Mouse (Mus musculus) liver, embryonic 11.5 days (tissue): Measurements from ENCODE around the gene Igf1. TPM values are rescaled to one million over a fixed set of nuclear protein-coding genes. Genes with fewer than 3 reads are reported as not detected.

Experiments
- ATAC-seq: fragments of 200-750 bp; cut with Nextera tagmentation; replicated peaks from 2 replicates; pipeline ENCODE4 v1.8.0; 2017; ENCODE audit warnings: moderate number of reproducible peaks, mild to moderate bottlenecking, moderate TSS enrichment, moderate library complexity; ENCODE audit not compliant: low FRiP score
- DNase-seq: peaks from one replicate; pipeline ENCODE4 v3.0.0-alpha.2; 2017; ENCODE audit warnings: low spot score
- H3K27ac ChIP-seq: fragments of 300-500 bp; sonication (generic); 2 replicates; pipeline ENCODE4 v1.5.1; 2014; ENCODE audit warnings: mild to moderate bottlenecking, low read depth, low read length, control low read depth
- H3K27me3 ChIP-seq: fragments of 300-500 bp; sonication (generic); replicated peaks from 2 replicates; pipeline ENCODE4 v1.6.1; 2014; ENCODE audit warnings: low read length, mixed read lengths; ENCODE audit not compliant: control insufficient read depth, insufficient read depth
- H3K36me3 ChIP-seq: fragments of 300-500 bp; sonication (generic); 2 replicates; pipeline ENCODE4 v1.6.1; 2014; ENCODE audit warnings: mild to moderate bottlenecking, low read length, moderate library complexity, mixed read lengths; ENCODE audit not compliant: control insufficient read depth, insufficient read depth
- H3K4me1 ChIP-seq: fragments of 300-500 bp; sonication (generic); replicated peaks from 2 replicates; pipeline ENCODE4 v1.6.1; 2014; ENCODE audit warnings: low read length, mixed read lengths; ENCODE audit not compliant: control insufficient read depth, insufficient read depth
- H3K4me2 ChIP-seq: fragments of 300-500 bp; sonication (generic); 2 replicates; pipeline ENCODE4 v1.6.1; 2014; ENCODE audit warnings: mild to moderate bottlenecking, control low read depth, moderate library complexity
- H3K4me3 ChIP-seq: fragments of 300-500 bp; sonication (generic); 2 replicates; pipeline ENCODE4 v1.5.1; 2014; ENCODE audit warnings: low read depth, low read length, control low read depth
- H3K9ac ChIP-seq: fragments of 300-500 bp; sonication (generic); 2 replicates; pipeline ENCODE4 v1.6.1; 2014; ENCODE audit warnings: low read depth, low read length, control low read depth
- H3K9me3 ChIP-seq: fragments of 300-500 bp; sonication (generic); 2 replicates; pipeline ENCODE4 v1.6.1; 2016; ENCODE audit warnings: low read length, inconsistent platforms, mixed read lengths; ENCODE audit not compliant: control insufficient read depth
- WGBS: fragments of 180-500 bp; shearing (Covaris S2); extraction: QIAGEN DNeasy Blood & Tissue Kit; methylation state at CpG from one replicate; pipeline ENCODE4 v1.1.7; 2014; 5-methylcytosine and 5-hydroxymethylcytosine counted together
- polyA plus RNA-seq: library from polyadenylated mRNA; unstranded; fragments of >200 nt; fragmentation: Nextera tagmentation; extraction: Ambion mirVana; gene quantifications from 2 replicates; pipeline ENCODE4 v1.2.1, GENCODE M21; 2014

The Igf1 gene
- polyA plus RNA-seq, 1 experiment from 2014 or later = 21.8 TPM

- H3K4me3 ChIP-seq = no peak overlapping the region
- no peak overlapping the region for H3K27ac ChIP-seq
- H3K9ac ChIP-seq = no peak overlapping the region
- no peak overlapping the region for H3K4me2 ChIP-seq
- H3K4me1 ChIP-seq = no peaks in the 10 kb centered on the region
- H3K36me3 ChIP-seq = no peaks in the 10 kb centered on the region
- no peaks in the 10 kb centered on the region; the same call in 1 of the 2 replicates for H3K27me3 ChIP-seq
- H3K9me3 ChIP-seq = no peaks in the 10 kb centered on the region
- no peak for ATAC-seq
- 66% methylated on average over 8 of the region's 8 CpGs for WGBS
- DNase-seq = no peak
Observed at GRCm38 (mm10) chr10:87866448-87866847, 8.4 kb downstream of the Igf1 start.

- Histone ChIP-seq H3K27ac (no peak overlapping the region), H3K36me3 (no peaks in the 10 kb centered on the region), H3K27me3 (no peaks in the 10 kb centered on the region), H3K4me1 (no peaks in the 10 kb centered on the region), H3K9me3 (no peaks in the 10 kb centered on the region), H3K4me2 (no peak overlapping the region), H3K4me3 (no peak overlapping the region), H3K9ac (no peak overlapping the region)
- ATAC-seq (no peak), DNase-seq (no peak)
- 78% methylated on average over 2 of the region's 2 CpGs for WGBS
Observed at GRCm38 (mm10) chr10:87867217-87867616, 9.2 kb downstream of the Igf1 start.

GRCm38 (mm10) chr10:87867631-87868030, 9.6 kb downstream of the Igf1 start:
- Histone ChIP-seq H3K9me3 (no peaks in the 10 kb centered on the region), H3K9ac (no peak overlapping the region), H3K27me3 (no peaks in the 10 kb centered on the region), H3K36me3 (no peaks in the 10 kb centered on the region), H3K4me2 (no peak overlapping the region), H3K27ac (no peak overlapping the region), H3K4me3 (no peak overlapping the region), H3K4me1 (no peaks in the 10 kb centered on the region)
- ATAC-seq (no peak), DNase-seq (no peak)
- 74% methylated on average over 4 of the region's 4 CpGs for WGBS

- H3K9ac ChIP-seq = no peak overlapping the region
- no peaks in the 10 kb centered on the region for H3K9me3 ChIP-seq
- no peaks in the 10 kb centered on the region for H3K27me3 ChIP-seq
- ATAC-seq (no peak), DNase-seq (no peak)
- H3K4me2 ChIP-seq = no peak overlapping the region
- no peak overlapping the region for H3K4me3 ChIP-seq
- WGBS = 76% methylated on average over 9 of the region's 9 CpGs
- no peak overlapping the region for H3K27ac ChIP-seq
- H3K4me1 ChIP-seq = no peaks in the 10 kb centered on the region
- H3K36me3 ChIP-seq = no peaks in the 10 kb centered on the region
Observed at GRCm38 (mm10) chr10:87868349-87869053, 10.4 kb downstream of the Igf1 start.

- H3K4me3 ChIP-seq = no peak overlapping the region
- ATAC-seq = no peak
- H3K27ac ChIP-seq = no peak overlapping the region
- H3K4me2 ChIP-seq = no peak overlapping the region
- no peak for DNase-seq
- no peaks in the 10 kb centered on the region for H3K36me3 ChIP-seq
- no peaks in the 10 kb centered on the region for H3K27me3 ChIP-seq
- no peak overlapping the region for H3K9ac ChIP-seq
- 65% methylated on average over 2 of the region's 2 CpGs for WGBS
- no peaks in the 10 kb centered on the region for H3K4me1 ChIP-seq
- H3K9me3 ChIP-seq = no peaks in the 10 kb centered on the region
Observed at GRCm38 (mm10) chr10:87869151-87869550, 11.1 kb downstream of the Igf1 start.

- H3K4me2 ChIP-seq = no peak overlapping the region
- no peaks in the 10 kb centered on the region for H3K9me3 ChIP-seq
- no peaks in the 10 kb centered on the region for H3K4me1 ChIP-seq
- H3K36me3 ChIP-seq = no peaks in the 10 kb centered on the region
- WGBS = 61% methylated on average over 1 of the region's 1 CpGs
- DNase-seq (no peak), ATAC-seq (no peak)
- no peak overlapping the region for H3K9ac ChIP-seq
- no peaks in the 10 kb centered on the region for H3K27me3 ChIP-seq
- no peak overlapping the region for H3K27ac ChIP-seq
- H3K4me3 ChIP-seq = no peak overlapping the region
Observed at GRCm38 (mm10) chr10:87869691-87870090, 11.6 kb downstream of the Igf1 start.

GRCm38 (mm10) chr10:87871863-87872647, 14.0 kb downstream of the Igf1 start:
- Histone ChIP-seq H3K36me3 (no peaks in the 10 kb centered on the region), H3K9ac (no peak overlapping the region), H3K4me1 (no peaks in the 10 kb centered on the region), H3K4me3 (no peak overlapping the region), H3K4me2 (no peak overlapping the region), H3K27ac (no peak overlapping the region), H3K27me3 (no peaks in the 10 kb centered on the region), H3K9me3 (no peaks in the 10 kb centered on the region)
- 57% methylated on average over 8 of the region's 8 CpGs for WGBS
- ATAC-seq = no peak
- no peak for DNase-seq

GRCm38 (mm10) chr10:87872854-87873253, 14.8 kb downstream of the Igf1 start:
- ATAC-seq (no peak), DNase-seq (no peak)
- WGBS = 72% methylated on average over 5 of the region's 5 CpGs
- H3K4me1 ChIP-seq = no peaks in the 10 kb centered on the region
- H3K27ac ChIP-seq = no peak overlapping the region
- H3K4me2 ChIP-seq = no peak overlapping the region
- no peaks in the 10 kb centered on the region for H3K27me3 ChIP-seq
- no peaks in the 10 kb centered on the region for H3K9me3 ChIP-seq
- H3K9ac ChIP-seq = no peak overlapping the region
- no peak overlapping the region for H3K4me3 ChIP-seq
- H3K36me3 ChIP-seq = no peaks in the 10 kb centered on the region

- no peaks in the 10 kb centered on the region for H3K27me3 ChIP-seq
- no peaks in the 10 kb centered on the region for H3K4me1 ChIP-seq
- H3K36me3 ChIP-seq = no peaks in the 10 kb centered on the region
- H3K4me3 ChIP-seq = no peak overlapping the region
- no peak overlapping the region for H3K27ac ChIP-seq
- 89% methylated on average over 3 of the region's 3 CpGs for WGBS
- H3K4me2 ChIP-seq = no peak overlapping the region
- no peak overlapping the region for H3K9ac ChIP-seq
- H3K9me3 ChIP-seq = no peaks in the 10 kb centered on the region
- no peak for ATAC-seq
- no peak for DNase-seq
Observed at GRCm38 (mm10) chr10:87873516-87873915, 15.5 kb downstream of the Igf1 start.
